Mouse (Mus musculus) midbrain, embryonic 13.5 days (tissue): Measurements from ENCODE around the gene Usp37. TPM values are rescaled to one million over a fixed set of nuclear protein-coding genes. Genes with fewer than 3 reads are reported as not detected.
"Not testable (repeated sequence)": the region's sequence is repeated elsewhere in the genome, so short reads cannot be mapped to it uniquely, and the experiment has no call there.

Experiments used
- ATAC-seq: fragments of 200-750 bp; cut with Nextera tagmentation; 2 replicates; pipeline ENCODE4 v1.8.0; 2017; ENCODE audit warnings: mild to moderate bottlenecking, moderate TSS enrichment, moderate library complexity
- H3K27ac ChIP-seq: fragments of 300-500 bp; sonication (generic); 2 replicates; pipeline ENCODE4 v1.5.1; 2015; ENCODE audit warnings: inconsistent platforms, mild to moderate bottlenecking, moderate library complexity
- H3K27me3 ChIP-seq: fragments of 300-500 bp; sonication (generic); 2 replicates; pipeline ENCODE4 v1.6.1; 2015; ENCODE audit warnings: mild to moderate bottlenecking, inconsistent platforms
- H3K36me3 ChIP-seq: fragments of 300-500 bp; sonication (generic); 2 replicates; pipeline ENCODE4 v1.6.1; 2015; ENCODE audit warnings: mild to moderate bottlenecking, inconsistent platforms
- H3K4me1 ChIP-seq: fragments of 300-500 bp; sonication (generic); replicated peaks from 2 replicates; pipeline ENCODE4 v1.6.1; 2015; ENCODE audit warnings: inconsistent platforms
- H3K4me2 ChIP-seq: fragments of 300-500 bp; sonication (generic); replicated peaks from 2 replicates; pipeline ENCODE4 v1.6.1; 2015; ENCODE audit warnings: moderate library complexity, mild to moderate bottlenecking, inconsistent platforms
- H3K4me3 ChIP-seq: fragments of 300-500 bp; sonication (generic); replicated peaks from 2 replicates; pipeline ENCODE4 v1.5.1; 2015; ENCODE audit warnings: mild to moderate bottlenecking, inconsistent platforms
- H3K9ac ChIP-seq: fragments of 300-500 bp; sonication (generic); replicated peaks from 2 replicates; pipeline ENCODE4 v1.6.1; 2015; ENCODE audit warnings: mild to moderate bottlenecking, inconsistent platforms
- H3K9me3 ChIP-seq: fragments of 300-500 bp; sonication (generic); 2 replicates; pipeline ENCODE4 v1.6.1; 2016; ENCODE audit warnings: mild to moderate bottlenecking, inconsistent platforms
- WGBS: fragments of 180-500 bp; shearing (Covaris S2); methylation state at CpG from one replicate; pipeline ENCODE4 v1.1.7; 2015; 5-methylcytosine and 5-hydroxymethylcytosine counted together
- polyA plus RNA-seq: library from polyadenylated mRNA; unstranded; fragments of >200 nt; fragmentation: Nextera tagmentation; extraction: Ambion mirVana; gene quantifications from 2 replicates; pipeline ENCODE4 v1.2.1, GENCODE M21; 2015

Gene Usp37
- polyA plus RNA-seq, 1 experiment from 2014 or later: 33.4 TPM

- peaks cover 84% of the 10 kb centered on the region for H3K36me3 ChIP-seq
These were observed 19.3 kb downstream of the Usp37 start for GRCm38 (mm10) chr1:74524746-74525145.

GRCm38 (mm10) chr1:74519875-74520274 is 24.2 kb downstream of the Usp37 start:
- Histone ChIP-seq H3K4me3 (no peak overlapping the region), H3K27me3 (no peaks in the 10 kb centered on the region), H3K27ac (no peak overlapping the region), H3K4me1 (no peaks in the 10 kb centered on the region), H3K4me2 (no peak overlapping the region), H3K9me3 (no peaks in the 10 kb centered on the region), H3K36me3 (peaks cover 55% of the 10 kb centered on the region), H3K9ac (no peak overlapping the region)
- no peak for ATAC-seq

More at GRCm38 (mm10) chr1:74524746-74525145, 19.3 kb downstream of the Usp37 start:
- 94% methylated on average over 4 of the region's 4 CpGs for WGBS
- no peaks in the 10 kb centered on the region for H3K27me3 ChIP-seq
- H3K4me1 ChIP-seq: no peaks in the 10 kb centered on the region
- H3K9me3 ChIP-seq: no peaks in the 10 kb centered on the region
- no peak for ATAC-seq
- no peak overlapping the region for H3K27ac ChIP-seq
- H3K4me3 ChIP-seq: no peak overlapping the region
- no peak overlapping the region for H3K9ac ChIP-seq
- no peak overlapping the region for H3K4me2 ChIP-seq

DNA sequence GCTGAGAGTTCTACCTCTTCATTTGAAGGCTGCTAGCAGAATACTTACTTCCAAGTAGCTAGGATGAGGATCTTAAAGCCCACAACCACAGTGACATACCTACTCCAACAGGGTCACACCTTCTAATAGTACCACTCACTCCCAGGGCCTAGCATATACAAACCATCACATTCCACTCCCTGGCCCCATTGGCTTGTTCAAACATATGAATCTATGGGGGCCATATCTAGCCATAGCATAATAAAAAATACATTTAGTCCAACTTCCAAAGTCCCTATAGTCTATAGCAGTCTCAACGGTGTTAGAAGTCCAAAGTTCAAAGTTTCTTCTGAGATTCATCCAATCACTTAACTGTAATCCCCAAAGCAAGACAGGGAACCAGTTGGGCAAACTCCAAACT is 31.1 kb downstream of the Usp37 start:
- H3K36me3 ChIP-seq, ATAC-seq: not testable (repeated sequence)
- WGBS: 93% methylated on average over 1 of the region's 1 CpGs

GRCm38 (mm10) chr1:74511306-74511705 is 32.8 kb downstream of the Usp37 start:
- Histone ChIP-seq H3K9me3 (no peaks in the 10 kb centered on the region), H3K4me2 (no peak overlapping the region), H3K36me3 (no peaks in the 10 kb centered on the region; the same call in 1 of the 2 replicates), H3K27ac (no peak overlapping the region), H3K9ac (no peak overlapping the region), H3K4me3 (no peak overlapping the region), H3K4me1 (peaks cover 29% of the 10 kb centered on the region), H3K27me3 (no peaks in the 10 kb centered on the region)
- 97% methylated on average over 5 of the region's 5 CpGs for WGBS
- no peak for ATAC-seq

More for the DNA sequence above, 31.1 kb downstream of the Usp37 start:
- not testable (repeated sequence) for H3K9me3 ChIP-seq, H3K4me3 ChIP-seq, H3K9ac ChIP-seq, H3K27me3 ChIP-seq, H3K4me2 ChIP-seq, H3K27ac ChIP-seq
- H3K4me1 ChIP-seq: peaks cover 16% of the 10 kb centered on the region

- peak overlapping the region; percentile 74 for H3K4me2 ChIP-seq
- peak overlapping the region; percentile 80; the same call in 1 of the 2 replicates for H3K9ac ChIP-seq
- no peak for ATAC-seq
- peak overlapping the region; percentile 82 for H3K4me3 ChIP-seq
- no peak overlapping the region for H3K27ac ChIP-seq
- 95% methylated on average over 2 of the region's 2 CpGs for WGBS
- H3K27me3 ChIP-seq: no peaks in the 10 kb centered on the region
- H3K4me1 ChIP-seq: peaks cover 42% of the 10 kb centered on the region
- H3K9me3 ChIP-seq: no peaks in the 10 kb centered on the region
- no peaks in the 10 kb centered on the region; the same call in 1 of the 2 replicates for H3K36me3 ChIP-seq
These were observed 36.3 kb downstream of the Usp37 start for GRCm38 (mm10) chr1:74507780-74508179.

DNA sequence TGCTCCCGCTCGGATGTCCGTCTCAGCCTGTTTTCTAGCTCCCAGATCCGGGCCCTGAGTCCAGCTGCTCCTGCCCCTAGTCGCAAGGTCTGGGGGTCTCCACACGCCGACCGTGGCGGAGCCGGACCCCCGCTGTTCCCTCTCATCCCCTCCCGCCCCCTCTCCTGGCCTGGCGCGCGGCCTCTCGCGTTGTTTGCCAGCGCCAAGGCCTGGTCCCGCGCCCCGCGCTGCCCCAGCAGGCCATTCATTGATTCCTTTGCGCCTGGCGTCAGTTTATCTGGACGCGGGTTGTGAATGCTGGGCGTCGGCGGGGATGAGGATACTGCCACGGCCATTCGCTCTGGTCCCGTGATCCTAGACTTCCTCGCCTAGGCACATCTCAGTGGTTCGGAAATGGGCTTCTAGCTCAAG is 37.6 kb downstream of the Usp37 start:
- peak overlapping the region; percentile 82 for H3K4me3 ChIP-seq
- no peaks in the 10 kb centered on the region; the same call in 1 of the 2 replicates for H3K36me3 ChIP-seq
- H3K9ac ChIP-seq: peak overlapping the region; percentile 80
- no peak for ATAC-seq
- H3K27ac ChIP-seq: peak overlapping the region; percentile 88
- WGBS: 1% methylated on average over 33 of the region's 34 CpGs
- H3K4me1 ChIP-seq: peaks cover 42% of the 10 kb centered on the region
- no peaks in the 10 kb centered on the region for H3K9me3 ChIP-seq
- H3K27me3 ChIP-seq: no peaks in the 10 kb centered on the region
- H3K4me2 ChIP-seq: peak overlapping the region; percentile 74

DNA sequence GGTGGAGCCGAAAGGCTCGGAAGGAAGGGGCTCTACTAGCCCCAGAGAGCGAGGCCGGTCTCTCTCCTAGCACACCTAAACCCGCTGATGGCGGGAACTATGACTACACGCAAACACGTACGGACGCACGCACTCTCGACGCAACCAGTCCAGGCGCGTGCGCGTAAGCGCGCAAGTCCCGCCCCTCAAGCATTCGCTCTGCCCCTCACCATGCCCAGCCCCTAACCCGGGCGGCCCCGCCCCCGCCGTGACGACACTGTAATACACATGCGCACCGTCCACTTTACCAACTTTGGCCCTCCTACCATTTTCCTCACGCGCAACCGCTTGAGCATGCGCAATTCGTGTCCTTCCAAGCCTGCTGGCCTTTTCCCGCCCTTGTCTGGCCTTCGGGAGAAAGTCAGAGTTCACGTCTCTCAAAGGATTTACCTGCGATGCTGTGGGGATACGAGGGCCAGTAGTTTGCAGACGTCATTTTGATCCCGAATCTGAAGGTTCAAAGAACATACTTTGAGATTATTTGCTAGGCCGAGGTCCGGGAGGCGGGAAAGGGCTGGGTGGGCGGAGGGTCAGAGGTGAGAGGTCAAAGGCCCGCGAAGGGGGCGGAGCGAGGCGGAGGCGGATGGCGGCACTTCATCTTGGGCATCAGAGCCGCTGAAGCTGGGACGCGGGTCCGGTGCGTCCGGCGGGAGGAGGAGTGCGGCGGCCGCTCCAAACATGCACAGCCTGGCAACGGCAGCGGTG is 38.2 kb downstream of the Usp37 start, which contains the start of gene Cnot9:
Gene Cnot9 (plus strand): TSS at position 338 of the 744 bp plus-strand sequence.
- peaks cover 42% of the 10 kb centered on the region for H3K4me1 ChIP-seq
- peak within 1 kb of the TSS; percentile 82 for H3K4me3 ChIP-seq
- H3K27me3 ChIP-seq: no peaks in the 10 kb centered on the region
- WGBS: under 1% methylated on average over 61 of the region's 64 CpGs
- H3K9me3 ChIP-seq: no peaks in the 10 kb centered on the region
- peak; percentile 99 for ATAC-seq
- H3K9ac ChIP-seq: peak within 1 kb of the TSS; percentile 80
- H3K36me3 ChIP-seq: no peaks in the 10 kb centered on the region; the same call in 1 of the 2 replicates
- H3K27ac ChIP-seq: peak within 1 kb of the TSS; percentile 88
- peak within 1 kb of the TSS; percentile 81 for H3K4me2 ChIP-seq

DNA sequence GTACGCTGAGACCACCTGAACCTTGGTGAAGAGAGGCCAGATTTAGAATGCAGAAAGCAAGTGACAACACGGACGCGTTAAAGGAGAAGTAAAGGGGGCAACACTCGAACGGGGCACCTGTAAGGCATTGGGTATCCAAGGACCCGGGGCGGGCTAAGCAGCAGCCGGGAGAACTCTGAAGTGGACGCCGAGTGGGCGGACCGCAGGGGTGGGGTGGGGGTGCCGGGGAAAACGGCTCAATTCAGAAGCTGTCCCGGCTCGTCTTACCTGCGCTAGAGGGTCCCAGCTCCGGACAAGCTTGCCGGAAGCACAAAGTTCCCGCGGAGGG is 38.7 kb downstream of the Usp37 start:
- no peaks in the 10 kb centered on the region for H3K27me3 ChIP-seq

DNA sequence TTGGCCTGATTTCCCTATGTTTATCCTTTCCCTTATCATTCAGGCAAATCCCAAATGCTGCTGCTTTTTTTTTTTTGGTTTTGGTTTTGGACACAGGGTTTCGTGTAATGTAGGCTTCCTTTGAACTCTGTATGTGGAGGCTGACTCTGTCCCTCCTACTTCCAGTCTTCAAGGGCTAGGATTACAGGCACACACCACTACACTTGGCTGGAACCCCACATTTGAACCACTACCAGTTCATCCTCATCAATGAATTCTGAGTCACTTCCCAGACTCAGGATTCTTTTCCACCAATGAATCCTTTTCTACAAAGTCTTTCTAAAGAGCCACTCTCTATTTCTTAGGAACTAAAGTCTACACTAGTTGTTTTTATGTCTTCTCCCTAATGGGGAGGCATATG is 43.0 kb downstream of the Usp37 start:
- no peak overlapping the region for H3K4me2 ChIP-seq
- peaks cover 5% of the 10 kb centered on the region; the same call in 1 of the 2 replicates for H3K36me3 ChIP-seq
- H3K4me3 ChIP-seq: no peak overlapping the region
- 85% methylated on average over 1 of the region's 1 CpGs for WGBS
- H3K9ac ChIP-seq: no peak overlapping the region
- peaks cover 13% of the 10 kb centered on the region for H3K4me1 ChIP-seq
- ATAC-seq: no peak
- H3K27me3 ChIP-seq: no peaks in the 10 kb centered on the region
- no peaks in the 10 kb centered on the region for H3K9me3 ChIP-seq
- H3K27ac ChIP-seq: no peak overlapping the region

More for the DNA sequence above, 38.7 kb downstream of the Usp37 start:
- Histone ChIP-seq H3K4me3 (peak overlapping the region; percentile 82), H3K4me2 (peak overlapping the region; percentile 81), H3K36me3 (no peaks in the 10 kb centered on the region; the same call in 1 of the 2 replicates), H3K4me1 (peaks cover 42% of the 10 kb centered on the region), H3K9ac (peak overlapping the region; percentile 76), H3K27ac (peak overlapping the region; percentile 59), H3K9me3 (no peaks in the 10 kb centered on the region)
- ATAC-seq: no peak; the same call in 1 of the 2 replicates
- under 1% methylated on average over 22 of the region's 22 CpGs for WGBS

- Histone ChIP-seq H3K4me3 (no peak overlapping the region), H3K27ac (no peak overlapping the region), H3K4me2 (no peak overlapping the region), H3K36me3 (peaks cover 67% of the 10 kb centered on the region), H3K4me1 (no peaks in the 10 kb centered on the region), H3K9ac (no peak overlapping the region), H3K9me3 (no peaks in the 10 kb centered on the region), H3K27me3 (no peaks in the 10 kb centered on the region)
- ATAC-seq: no peak
- 97% methylated on average over 5 of the region's 5 CpGs for WGBS
These were observed 58.3 kb downstream of the Usp37 start for GRCm38 (mm10) chr1:74485792-74486191.

DNA sequence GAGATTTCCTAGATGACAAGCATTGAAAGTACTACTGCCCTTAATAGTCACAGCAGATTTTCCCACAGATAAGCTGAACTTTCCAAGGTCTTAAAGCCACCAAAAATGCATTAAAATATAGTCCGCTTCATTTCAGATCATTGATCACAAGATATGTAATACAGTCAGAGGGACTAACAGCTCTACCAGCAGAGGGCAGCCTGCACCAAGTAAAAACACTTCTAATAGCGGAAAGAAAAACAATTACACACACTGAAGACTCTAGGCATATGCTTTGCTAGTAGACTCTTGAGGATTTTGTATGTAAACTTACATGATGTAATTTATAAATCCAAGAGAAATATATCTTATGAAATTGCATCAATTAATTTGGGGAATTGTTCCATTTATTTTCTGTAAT is 83.8 kb downstream of the Usp37 start:
- no peak overlapping the region for H3K4me3 ChIP-seq
- WGBS: 81% methylated on average over 2 of the region's 2 CpGs
- H3K27me3 ChIP-seq: no peaks in the 10 kb centered on the region
- no peak for ATAC-seq
- no peak overlapping the region for H3K27ac ChIP-seq
- no peaks in the 10 kb centered on the region for H3K9me3 ChIP-seq
- H3K36me3 ChIP-seq: peaks cover 57% of the 10 kb centered on the region
- H3K4me2 ChIP-seq: no peak overlapping the region
- H3K9ac ChIP-seq: no peak overlapping the region
- no peaks in the 10 kb centered on the region for H3K4me1 ChIP-seq

GRCm38 (mm10) chr1:74452611-74453045 is 91.5 kb downstream of the Usp37 start:
- no peak overlapping the region for H3K9ac ChIP-seq
- peaks cover 67% of the 10 kb centered on the region for H3K36me3 ChIP-seq
- ATAC-seq: no peak
- 77% methylated on average over 4 of the region's 4 CpGs for WGBS
- no peak overlapping the region for H3K27ac ChIP-seq
- H3K9me3 ChIP-seq: no peaks in the 10 kb centered on the region
- no peak overlapping the region for H3K4me3 ChIP-seq
- H3K4me1 ChIP-seq: no peaks in the 10 kb centered on the region
- H3K4me2 ChIP-seq: no peak overlapping the region
- no peaks in the 10 kb centered on the region for H3K27me3 ChIP-seq
